Mouse (Mus musculus): ENCODE measurements around the gene Clec2g. TPM values are rescaled to one million over a fixed set of nuclear protein-coding genes. Genes with fewer than 3 reads are reported as not detected.
A peak's percentile ranks its signal among the peaks of the same experiment; 100 is the strongest.

The Clec2g gene
- polyA plus RNA-seq, 1 experiment from 2014 or later: not detected

DNA sequence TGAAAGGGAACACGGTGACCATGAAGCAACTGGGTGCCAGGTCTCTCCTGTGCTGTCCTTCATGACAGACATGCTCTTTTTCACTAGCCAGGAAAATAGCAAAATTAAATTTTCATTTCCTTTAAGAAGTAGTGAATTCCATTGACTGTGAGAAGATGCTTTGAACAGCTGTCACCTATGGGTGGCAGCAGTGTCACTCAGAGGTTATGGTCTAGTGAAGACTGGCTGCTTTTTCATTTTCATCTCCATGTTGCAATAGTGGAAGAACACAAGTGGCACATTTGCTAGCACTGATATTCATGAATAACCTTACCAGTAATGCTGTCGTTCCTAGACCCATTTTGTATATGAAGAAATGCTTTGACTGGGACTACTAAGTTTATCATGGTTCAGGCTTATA is 99.2 kb downstream of the Clec2g start:
- ATAC-seq: no peak
- WGBS: 74% methylated on average over 2 of the region's 2 CpGs
- Histone ChIP-seq H3K4me2 (replicated peaks; ENCODE audit: low read depth, low read length) (no peak overlapping the region), H3K36me3 (ENCODE audit: insufficient read depth, low read length) (no peaks in the 10 kb centered on the region), H3K4me1 (ENCODE audit: insufficient read depth, low read depth, low read length) (no peaks in the 10 kb centered on the region), H3K27ac (ENCODE audit: low read length) (no peak overlapping the region), H3K9ac (replicated peaks; ENCODE audit: low read depth) (no peak overlapping the region), H3K4me3 (ENCODE audit: low read depth, low read length) (no peak overlapping the region), H3K27me3 (replicated peaks; ENCODE audit: insufficient read depth, low read length) (no peaks in the 10 kb centered on the region), H3K9me3 (ENCODE audit: low read length) (no peaks in the 10 kb centered on the region)
- TF ChIP-seq EP300 (IDR thresholded peaks at IDR 0.05) (no peak), CTCF (IDR thresholded peaks at IDR 0.05) (peak; percentile 60)
- DNase-seq (ENCODE audit: low spot score): peak; percentile 17

Small RNA genes within 50 kb of the gene (microRNA-seq; reads per million reads assigned to microRNA genes)
- gene Gm27336 (not detected), gene Mir7649 (not detected)

Other genes starting within 250 kb of the Clec2g start
- gene Klrb1, start 211.3 kb upstream of the Clec2g start, polyA plus RNA-seq (2015; fragmentation: Nextera tagmentation; extraction: Ambion mirVana): not detected in 2 replicates
- 0.41 and 0.50 TPM in 2 replicates for gene Klrb1c, start 145.2 kb upstream of the Clec2g start, polyA plus RNA-seq (2015; fragmentation: Nextera tagmentation; extraction: Ambion mirVana)
- gene Gm44511, start 108.1 kb upstream of the Clec2g start, polyA plus RNA-seq (2015; fragmentation: Nextera tagmentation; extraction: Ambion mirVana): 0.26 TPM in 1 of 2 replicates, not detected in the other
- 0.26 and 0.35 TPM in 2 replicates for gene Klrb1b, start 108.0 kb upstream of the Clec2g start, polyA plus RNA-seq (2015; fragmentation: Nextera tagmentation; extraction: Ambion mirVana)
- 0.11 and 0.14 TPM in 2 replicates for gene Clec2i, start 46.8 kb upstream of the Clec2g start, polyA plus RNA-seq (2015; fragmentation: Nextera tagmentation; extraction: Ambion mirVana)
- 0.58 and 1.2 TPM in 2 replicates for gene BC035044, start 43.3 kb upstream of the Clec2g start, polyA plus RNA-seq (2015; fragmentation: Nextera tagmentation; extraction: Ambion mirVana)
- gene Klrb1f, start 111.5 kb downstream of the Clec2g start, polyA plus RNA-seq (2015; fragmentation: Nextera tagmentation; extraction: Ambion mirVana): 0.35 and 0.37 TPM in 2 replicates
- gene Clec2e, start 166.5 kb downstream of the Clec2g start, polyA plus RNA-seq (2015; fragmentation: Nextera tagmentation; extraction: Ambion mirVana): not detected in 2 replicates
- gene Clec2d, start 246.2 kb downstream of the Clec2g start, polyA plus RNA-seq (2015; fragmentation: Nextera tagmentation; extraction: Ambion mirVana): 4.5 and 5.1 TPM in 2 replicates

Measured in lung, postnatal 0 days (tissue).